Mouse (Mus musculus) cortical plate, adult 2 months (tissue): ENCODE results near the gene Zfhx3.

Source experiments
- CTCF ChIP-seq: fragments of 200-500 bp; IDR thresholded peaks from 2 replicates; pipeline ENCODE4 v1.5.1; 2011; ENCODE audit warnings: mild to moderate bottlenecking, control low read depth, low read length; ENCODE audit not compliant: insufficient read depth; ENCODE audit errors: extremely low read depth
- POLR2A ChIP-seq: fragments of 200-500 bp; IDR thresholded peaks from 2 replicates; pipeline ENCODE4 v1.6.1; 2011; ENCODE audit warnings: mild to moderate bottlenecking, low read length, control low read depth; ENCODE audit not compliant: insufficient read depth; ENCODE audit errors: extremely low read depth

GRCm38 (mm10) chr8:108884947-108885346 is 942.5 kb downstream of the Zfhx3 start:
- no peak for TF ChIP-seq CTCF
- TF ChIP-seq POLR2A, result no peak
